Mouse (Mus musculus) testis, adult 2 months (tissue): ENCODE measurements around the gene Hsf2.
"Not testable (repeated sequence)": the region's sequence is repeated elsewhere in the genome, so short reads cannot be mapped to it uniquely, and the experiment has no call there.

Experiments
- CTCF ChIP-seq: fragments of 200-500 bp; IDR thresholded peaks from 2 replicates; pipeline ENCODE4 v1.5.1; 2012; ENCODE audit warnings: low read depth, mild to moderate bottlenecking, inconsistent platforms, low read length, moderate library complexity; ENCODE audit not compliant: control insufficient read depth, insufficient read depth, insufficient replicate concordance
- POLR2A ChIP-seq: fragments of 200-500 bp; IDR thresholded peaks from 2 replicates; pipeline ENCODE4 v1.6.1; 2012; ENCODE audit warnings: low read depth, mild to moderate bottlenecking, inconsistent platforms, low read length, moderate library complexity; ENCODE audit not compliant: control insufficient read depth

- TF ChIP-seq POLR2A, result not testable (repeated sequence)
- TF ChIP-seq CTCF, result peak; percentile 39; the same call in 1 of the 2 replicates
Measured at GRCm38 (mm10) chr10:57463298-57463697, 22.9 kb upstream of the Hsf2 start.
